Mouse (Mus musculus) midbrain, embryonic 13.5 days (tissue): ENCODE data around the gene Phf14. TPM values are rescaled to one million over a fixed set of nuclear protein-coding genes. Genes with fewer than 3 reads are reported as not detected.

Experiments used
- ATAC-seq: fragments of 200-750 bp; cut with Nextera tagmentation; 2 replicates; pipeline ENCODE4 v1.8.0; 2017; ENCODE audit warnings: mild to moderate bottlenecking, moderate TSS enrichment, moderate library complexity
- H3K27ac ChIP-seq: fragments of 300-500 bp; sonication (generic); 2 replicates; pipeline ENCODE4 v1.5.1; 2015; ENCODE audit warnings: inconsistent platforms, mild to moderate bottlenecking, moderate library complexity
- H3K27me3 ChIP-seq: fragments of 300-500 bp; sonication (generic); 2 replicates; pipeline ENCODE4 v1.6.1; 2015; ENCODE audit warnings: mild to moderate bottlenecking, inconsistent platforms
- H3K36me3 ChIP-seq: fragments of 300-500 bp; sonication (generic); 2 replicates; pipeline ENCODE4 v1.6.1; 2015; ENCODE audit warnings: mild to moderate bottlenecking, inconsistent platforms
- H3K4me1 ChIP-seq: fragments of 300-500 bp; sonication (generic); replicated peaks from 2 replicates; pipeline ENCODE4 v1.6.1; 2015; ENCODE audit warnings: inconsistent platforms
- H3K4me2 ChIP-seq: fragments of 300-500 bp; sonication (generic); replicated peaks from 2 replicates; pipeline ENCODE4 v1.6.1; 2015; ENCODE audit warnings: moderate library complexity, mild to moderate bottlenecking, inconsistent platforms
- H3K4me3 ChIP-seq: fragments of 300-500 bp; sonication (generic); replicated peaks from 2 replicates; pipeline ENCODE4 v1.5.1; 2015; ENCODE audit warnings: mild to moderate bottlenecking, inconsistent platforms
- H3K9ac ChIP-seq: fragments of 300-500 bp; sonication (generic); replicated peaks from 2 replicates; pipeline ENCODE4 v1.6.1; 2015; ENCODE audit warnings: mild to moderate bottlenecking, inconsistent platforms
- H3K9me3 ChIP-seq: fragments of 300-500 bp; sonication (generic); 2 replicates; pipeline ENCODE4 v1.6.1; 2016; ENCODE audit warnings: mild to moderate bottlenecking, inconsistent platforms
- WGBS: fragments of 180-500 bp; shearing (Covaris S2); methylation state at CpG from one replicate; pipeline ENCODE4 v1.1.7; 2015; 5-methylcytosine and 5-hydroxymethylcytosine counted together
- polyA plus RNA-seq: library from polyadenylated mRNA; unstranded; fragments of >200 nt; fragmentation: Nextera tagmentation; extraction: Ambion mirVana; gene quantifications from 2 replicates; pipeline ENCODE4 v1.2.1, GENCODE M21; 2015

Phf14 gene
- polyA plus RNA-seq, 1 experiment from 2014 or later = 103 TPM

DNA sequence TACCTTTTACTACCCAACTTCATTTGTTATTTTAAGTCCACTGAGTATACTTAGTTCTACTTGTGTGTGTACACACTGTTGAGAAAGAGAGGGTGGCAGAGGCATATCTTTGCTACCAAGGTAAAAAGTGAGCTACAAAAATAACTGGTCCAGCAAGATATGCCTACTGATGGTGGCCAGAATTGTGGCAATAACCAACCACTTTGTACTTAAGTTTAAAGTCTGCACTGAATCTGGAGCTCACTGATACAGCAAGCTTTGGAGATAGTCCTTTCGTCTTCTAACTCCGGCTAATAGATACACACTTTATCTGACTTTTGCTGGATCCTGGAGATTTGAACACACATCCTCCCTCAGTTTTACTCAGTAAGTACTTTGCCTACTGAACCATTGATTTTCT is 115.8 kb downstream of the Phf14 start:
- no peak overlapping the region for H3K9ac ChIP-seq
- H3K4me3 ChIP-seq = no peak overlapping the region
- no peak for ATAC-seq
- no peak overlapping the region for H3K4me2 ChIP-seq
- H3K27ac ChIP-seq = no peak overlapping the region
- H3K9me3 ChIP-seq = no peaks in the 10 kb centered on the region
- no peaks in the 10 kb centered on the region for H3K4me1 ChIP-seq
- WGBS = 98% methylated on average over 2 of the region's 2 CpGs
- peaks cover 19% of the 10 kb centered on the region for H3K36me3 ChIP-seq
- no peaks in the 10 kb centered on the region for H3K27me3 ChIP-seq

- WGBS = 78% methylated on average over 2 of the region's 2 CpGs
- Histone ChIP-seq H3K4me2 (no peak overlapping the region), H3K36me3 (peaks cover 12% of the 10 kb centered on the region), H3K27me3 (no peaks in the 10 kb centered on the region), H3K9ac (no peak overlapping the region), H3K9me3 (no peaks in the 10 kb centered on the region), H3K4me3 (no peak overlapping the region), H3K4me1 (no peaks in the 10 kb centered on the region), H3K27ac (no peak overlapping the region)
- ATAC-seq = no peak
Measured at GRCm38 (mm10) chr6:12026804-12027537, 119.4 kb downstream of the Phf14 start.

- Histone ChIP-seq H3K9me3 (no peaks in the 10 kb centered on the region), H3K4me2 (no peak overlapping the region), H3K4me1 (no peaks in the 10 kb centered on the region), H3K4me3 (no peak overlapping the region), H3K36me3 (peaks cover 8% of the 10 kb centered on the region), H3K9ac (no peak overlapping the region), H3K27me3 (no peaks in the 10 kb centered on the region), H3K27ac (no peak overlapping the region)
- ATAC-seq = no peak
- WGBS = 61% methylated on average over 4 of the region's 4 CpGs
Measured at GRCm38 (mm10) chr6:12034561-12034960, 127.0 kb downstream of the Phf14 start.

DNA sequence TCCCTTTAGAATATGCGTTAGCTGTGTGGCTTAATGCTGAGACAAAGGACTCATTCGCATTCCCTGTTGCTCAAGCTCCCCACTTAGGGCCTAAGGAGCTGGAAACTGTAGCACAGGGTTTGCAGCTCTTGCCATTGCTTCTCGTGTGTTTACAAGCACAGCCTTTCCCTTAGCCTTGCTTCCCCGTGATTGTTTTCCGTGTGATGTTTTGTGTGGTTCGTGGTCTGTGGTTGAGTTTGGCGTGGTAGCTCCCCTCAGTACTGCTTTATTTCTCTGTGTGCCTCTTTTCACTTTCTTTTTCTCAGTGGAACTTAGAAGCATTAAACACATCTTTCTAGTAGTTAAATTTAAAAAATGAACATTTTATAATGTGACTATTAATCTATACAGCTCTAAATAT is 130.7 kb downstream of the Phf14 start:
- Histone ChIP-seq H3K4me1 (no peaks in the 10 kb centered on the region), H3K9ac (no peak overlapping the region), H3K4me3 (no peak overlapping the region), H3K27me3 (no peaks in the 10 kb centered on the region), H3K9me3 (no peaks in the 10 kb centered on the region), H3K27ac (no peak overlapping the region), H3K4me2 (no peak overlapping the region), H3K36me3 (peaks cover 3% of the 10 kb centered on the region; the same call in 1 of the 2 replicates)
- 80% methylated on average over 7 of the region's 7 CpGs for WGBS
- ATAC-seq = no peak

GRCm38 (mm10) chr6:12052884-12053283 is 145.3 kb downstream of the Phf14 start:
- ATAC-seq = no peak
- whole genome bisulfite sequencing = 76% methylated on average over 2 of the region's 2 CpGs

DNA sequence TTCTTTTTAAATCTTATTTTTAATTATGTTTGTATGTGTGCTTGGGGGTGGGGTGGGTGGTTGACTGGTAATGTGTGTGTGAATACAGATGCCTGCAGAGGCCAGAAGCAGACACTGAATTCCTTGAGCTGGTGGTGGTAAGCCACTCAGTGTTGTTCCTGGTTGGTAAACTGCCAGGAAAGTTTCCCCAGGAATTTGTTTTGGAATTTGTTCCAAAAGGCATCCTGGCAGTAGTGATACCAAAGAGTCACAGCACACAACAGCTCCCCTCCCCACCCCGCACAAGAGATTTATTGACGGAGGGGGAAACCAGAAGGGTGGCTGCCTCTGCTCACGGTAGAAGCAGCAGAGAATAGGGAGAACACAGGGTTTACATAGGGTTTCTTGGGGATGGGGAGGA is 146.5 kb downstream of the Phf14 start:
- no peaks in the 10 kb centered on the region for H3K9me3 ChIP-seq
- H3K4me1 ChIP-seq = no peaks in the 10 kb centered on the region
- no peaks in the 10 kb centered on the region for H3K36me3 ChIP-seq
- no peak for ATAC-seq
- no peak overlapping the region for H3K9ac ChIP-seq
- no peak overlapping the region for H3K4me2 ChIP-seq
- H3K27me3 ChIP-seq = no peaks in the 10 kb centered on the region
- WGBS = 80% methylated on average over 3 of the region's 3 CpGs
- no peak overlapping the region for H3K27ac ChIP-seq
- no peak overlapping the region for H3K4me3 ChIP-seq

More at GRCm38 (mm10) chr6:12052884-12053283, 145.3 kb downstream of the Phf14 start:
- H3K27me3 ChIP-seq = no peaks in the 10 kb centered on the region
- no peaks in the 10 kb centered on the region for H3K9me3 ChIP-seq
- H3K4me1 ChIP-seq = no peaks in the 10 kb centered on the region
- H3K4me2 ChIP-seq = no peak overlapping the region
- no peak overlapping the region for H3K27ac ChIP-seq
- no peak overlapping the region for H3K9ac ChIP-seq
- H3K36me3 ChIP-seq = no peaks in the 10 kb centered on the region
- no peak overlapping the region for H3K4me3 ChIP-seq

DNA sequence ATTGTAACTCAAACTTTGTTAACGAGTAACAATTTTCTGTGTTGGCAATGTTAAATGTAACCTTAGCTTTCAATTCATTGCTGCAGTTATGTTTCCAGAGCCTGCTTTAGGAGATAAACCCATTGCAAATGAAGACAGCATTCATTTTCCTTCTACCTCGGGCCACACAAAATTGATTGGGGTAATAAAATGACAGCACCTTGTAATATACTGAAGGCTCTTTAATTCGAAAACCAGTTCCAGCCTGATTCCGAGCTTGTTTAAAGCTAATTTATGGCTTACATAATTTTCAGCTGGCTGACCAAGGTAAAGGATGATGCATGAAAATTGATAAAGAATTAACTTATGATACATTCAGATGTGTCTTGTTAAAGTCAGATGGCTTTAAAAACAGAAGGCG is 151.1 kb downstream of the Phf14 start:
- ATAC-seq = no peak
- no peaks in the 10 kb centered on the region for H3K4me1 ChIP-seq
- H3K36me3 ChIP-seq = peaks cover 2% of the 10 kb centered on the region; the same call in 1 of the 2 replicates
- no peak overlapping the region for H3K27ac ChIP-seq
- WGBS = 81% methylated on average over 5 of the region's 5 CpGs
- no peak overlapping the region for H3K4me3 ChIP-seq
- H3K27me3 ChIP-seq = no peaks in the 10 kb centered on the region
- H3K4me2 ChIP-seq = no peak overlapping the region
- H3K9me3 ChIP-seq = no peaks in the 10 kb centered on the region
- H3K9ac ChIP-seq = no peak overlapping the region

GRCm38 (mm10) chr6:12059971-12060370 is 152.4 kb downstream of the Phf14 start:
- 96% methylated on average over 7 of the region's 7 CpGs for WGBS
- H3K9me3 ChIP-seq = no peaks in the 10 kb centered on the region
- H3K4me3 ChIP-seq = no peak overlapping the region
- H3K36me3 ChIP-seq = peaks cover 5% of the 10 kb centered on the region; the same call in 1 of the 2 replicates
- no peaks in the 10 kb centered on the region for H3K4me1 ChIP-seq
- no peak overlapping the region for H3K27ac ChIP-seq
- H3K27me3 ChIP-seq = no peaks in the 10 kb centered on the region
- no peak overlapping the region for H3K9ac ChIP-seq
- H3K4me2 ChIP-seq = no peak overlapping the region
- ATAC-seq = no peak

- no peaks in the 10 kb centered on the region for H3K4me1 ChIP-seq
- peaks cover 5% of the 10 kb centered on the region; the same call in 1 of the 2 replicates for H3K36me3 ChIP-seq
- H3K4me2 ChIP-seq = no peak overlapping the region
- no peaks in the 10 kb centered on the region for H3K27me3 ChIP-seq
- no peak overlapping the region for H3K27ac ChIP-seq
- no peaks in the 10 kb centered on the region for H3K9me3 ChIP-seq
- ATAC-seq = no peak
- WGBS = 93% methylated on average over 9 of the region's 9 CpGs
- H3K9ac ChIP-seq = no peak overlapping the region
- no peak overlapping the region for H3K4me3 ChIP-seq
Measured at GRCm38 (mm10) chr6:12060452-12061140, 153.0 kb downstream of the Phf14 start.

DNA sequence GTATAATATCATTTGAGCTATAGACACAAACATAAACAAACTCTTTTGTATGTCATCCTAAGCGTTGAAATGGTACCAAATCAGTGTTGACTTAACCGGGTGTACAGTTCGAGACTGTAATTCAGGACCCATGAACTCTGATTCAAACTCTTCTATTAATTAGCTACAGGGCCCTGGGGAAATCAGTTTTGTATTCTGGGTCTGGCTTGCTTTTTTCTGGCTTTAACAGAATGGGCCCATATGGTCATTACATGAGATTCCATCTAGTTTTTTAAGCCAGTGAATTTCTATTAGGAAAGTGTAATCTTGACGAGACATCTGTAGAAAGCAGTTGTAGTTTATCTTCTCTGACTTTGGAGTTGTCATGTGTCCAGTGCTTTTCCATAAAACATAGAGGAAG is 160.3 kb downstream of the Phf14 start:
- H3K4me1 ChIP-seq = no peaks in the 10 kb centered on the region
- WGBS = 68% methylated on average over 4 of the region's 4 CpGs
- ATAC-seq = no peak

GRCm38 (mm10) chr6:12069357-12069756 is 161.7 kb downstream of the Phf14 start:
- no peaks in the 10 kb centered on the region for H3K9me3 ChIP-seq
- no peak overlapping the region for H3K9ac ChIP-seq
- peaks cover 3% of the 10 kb centered on the region; the same call in 1 of the 2 replicates for H3K36me3 ChIP-seq
- H3K27ac ChIP-seq = no peak overlapping the region
- WGBS = 93% methylated on average over 2 of the region's 2 CpGs
- no peaks in the 10 kb centered on the region for H3K4me1 ChIP-seq
- no peak overlapping the region for H3K4me3 ChIP-seq
- no peak for ATAC-seq
- H3K27me3 ChIP-seq = no peaks in the 10 kb centered on the region
- no peak overlapping the region for H3K4me2 ChIP-seq

More for the DNA sequence above, 160.3 kb downstream of the Phf14 start:
- no peak overlapping the region for H3K4me3 ChIP-seq
- peaks cover 5% of the 10 kb centered on the region for H3K36me3 ChIP-seq
- no peaks in the 10 kb centered on the region for H3K9me3 ChIP-seq
- no peak overlapping the region for H3K27ac ChIP-seq
- no peak overlapping the region for H3K4me2 ChIP-seq
- no peak overlapping the region for H3K9ac ChIP-seq
- no peaks in the 10 kb centered on the region for H3K27me3 ChIP-seq

DNA sequence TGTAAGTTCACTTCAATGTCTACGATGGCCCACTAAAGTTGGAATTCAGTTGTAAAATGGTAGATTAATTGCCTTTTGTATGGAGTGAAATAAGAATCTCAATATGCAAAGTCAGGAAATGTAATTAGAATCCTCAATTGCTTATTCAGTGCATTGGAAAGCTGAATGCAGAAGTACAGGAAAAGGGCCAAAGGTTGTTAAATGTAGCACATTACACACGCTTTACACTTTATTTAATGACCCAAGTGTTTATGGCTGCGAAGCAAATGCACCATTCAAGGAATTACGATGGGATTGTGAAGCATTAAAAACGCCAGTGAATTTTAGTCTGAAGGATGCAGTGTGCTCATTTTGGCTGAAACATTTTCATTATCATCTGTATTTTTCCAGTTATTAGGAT is 167.0 kb downstream of the Phf14 start:
- Histone ChIP-seq H3K27ac (no peak overlapping the region), H3K4me3 (no peak overlapping the region), H3K9ac (no peak overlapping the region), H3K4me1 (0 out of 2 replicates have a peak, but pooled peaks cover 2% of the 10 kb centered on the region), H3K4me2 (no peak overlapping the region), H3K27me3 (no peaks in the 10 kb centered on the region), H3K9me3 (no peaks in the 10 kb centered on the region), H3K36me3 (no peaks in the 10 kb centered on the region)
- no peak for ATAC-seq
- 89% methylated on average over 5 of the region's 5 CpGs for WGBS
